Mouse (Mus musculus) neural tube, embryonic 14.5 days (tissue): ENCODE measurements around the gene Gm17657. TPM values are rescaled to one million over a fixed set of nuclear protein-coding genes. Genes with fewer than 3 reads are reported as not detected.
"Not testable (repeated sequence)": the region's sequence is repeated elsewhere in the genome, so short reads cannot be mapped to it uniquely, and the experiment has no call there.

ENCODE experiments used
- ATAC-seq: fragments of 200-750 bp; cut with Nextera tagmentation; 2 replicates; pipeline ENCODE4 v1.8.0; 2017; ENCODE audit warnings: low read depth, mild to moderate bottlenecking, moderate TSS enrichment, moderate library complexity
- H3K27ac ChIP-seq: fragments of 300-500 bp; sonication (generic); 2 replicates; pipeline ENCODE4 v1.5.1; 2014; ENCODE audit warnings: low read depth, mild to moderate bottlenecking, control low read depth, low read length, moderate library complexity, mixed read lengths
- H3K27me3 ChIP-seq: fragments of 300-500 bp; sonication (generic); 2 replicates; pipeline ENCODE4 v1.6.1; 2014; ENCODE audit warnings: low read length; ENCODE audit not compliant: control insufficient read depth, insufficient read depth
- H3K36me3 ChIP-seq: fragments of 300-500 bp; sonication (generic); 2 replicates; pipeline ENCODE4 v1.6.1; 2014; ENCODE audit warnings: low read length, mixed read lengths; ENCODE audit not compliant: control insufficient read depth, insufficient read depth
- H3K4me1 ChIP-seq: fragments of 300-500 bp; sonication (generic); 2 replicates; pipeline ENCODE4 v1.6.1; 2014; ENCODE audit warnings: low read length; ENCODE audit not compliant: control insufficient read depth, insufficient read depth
- H3K4me2 ChIP-seq: fragments of 300-500 bp; sonication (generic); 2 replicates; pipeline ENCODE4 v1.6.1; 2014; ENCODE audit warnings: mild to moderate bottlenecking, low read depth, low read length, control low read depth
- H3K4me3 ChIP-seq: fragments of 300-500 bp; sonication (generic); 2 replicates; pipeline ENCODE4 v1.5.1; 2014; ENCODE audit warnings: low read depth, low read length, control low read depth, mixed read lengths
- H3K9ac ChIP-seq: fragments of 300-500 bp; sonication (generic); replicated peaks from 2 replicates; pipeline ENCODE4 v1.6.1; 2014; ENCODE audit warnings: low read depth, mild to moderate bottlenecking, control low read depth, low read length, mixed read lengths
- H3K9me3 ChIP-seq: fragments of 300-500 bp; sonication (generic); 2 replicates; pipeline ENCODE4 v1.6.1; 2016; ENCODE audit warnings: low read length; ENCODE audit not compliant: control insufficient read depth
- WGBS: fragments of 180-500 bp; shearing (Covaris S2); extraction: QIAGEN DNeasy Blood & Tissue Kit; methylation state at CpG from one replicate; pipeline ENCODE4 v1.1.7; 2014; 5-methylcytosine and 5-hydroxymethylcytosine counted together
- polyA plus RNA-seq: library from polyadenylated mRNA; unstranded; fragments of >200 nt; fragmentation: Nextera tagmentation; extraction: Ambion mirVana; gene quantifications from 2 replicates; pipeline ENCODE4 v1.2.1, GENCODE M21; 2014

Gm17657 gene
- polyA plus RNA-seq, 1 experiment from 2014 or later: not detected

- Histone ChIP-seq H3K4me2 (no peak overlapping the region), H3K4me3 (no peak overlapping the region), H3K27ac (no peak overlapping the region), H3K27me3 (no peaks in the 10 kb centered on the region), H3K4me1 (no peaks in the 10 kb centered on the region), H3K9ac (no peak overlapping the region), H3K9me3 (no peaks in the 10 kb centered on the region), H3K36me3 (no peaks in the 10 kb centered on the region)
- 87% methylated on average over 7 of the region's 7 CpGs for WGBS
- no peak for ATAC-seq
Measured at GRCm38 (mm10) chr17:29500243-29500740, 49.1 kb downstream of the Gm17657 start.

- Histone ChIP-seq H3K4me3 (no peak overlapping the region), H3K9me3 (no peaks in the 10 kb centered on the region), H3K36me3 (peaks cover 3% of the 10 kb centered on the region; the same call in 1 of the 2 replicates), H3K4me1 (no peaks in the 10 kb centered on the region), H3K27ac (no peak overlapping the region), H3K4me2 (no peak overlapping the region), H3K9ac (no peak overlapping the region), H3K27me3 (no peaks in the 10 kb centered on the region)
- ATAC-seq: no peak
- WGBS: 83% methylated on average over 6 of the region's 6 CpGs
Measured at GRCm38 (mm10) chr17:29499511-29499910, 49.9 kb downstream of the Gm17657 start.

- not testable (repeated sequence) for H3K9ac ChIP-seq, H3K4me1 ChIP-seq, ATAC-seq, H3K4me2 ChIP-seq, H3K4me3 ChIP-seq, H3K9me3 ChIP-seq, H3K27ac ChIP-seq, H3K27me3 ChIP-seq, H3K36me3 ChIP-seq
- 95% methylated on average over 2 of the region's 2 CpGs for WGBS
Measured at GRCm38 (mm10) chr17:29498952-29499351, 50.5 kb downstream of the Gm17657 start.

DNA sequence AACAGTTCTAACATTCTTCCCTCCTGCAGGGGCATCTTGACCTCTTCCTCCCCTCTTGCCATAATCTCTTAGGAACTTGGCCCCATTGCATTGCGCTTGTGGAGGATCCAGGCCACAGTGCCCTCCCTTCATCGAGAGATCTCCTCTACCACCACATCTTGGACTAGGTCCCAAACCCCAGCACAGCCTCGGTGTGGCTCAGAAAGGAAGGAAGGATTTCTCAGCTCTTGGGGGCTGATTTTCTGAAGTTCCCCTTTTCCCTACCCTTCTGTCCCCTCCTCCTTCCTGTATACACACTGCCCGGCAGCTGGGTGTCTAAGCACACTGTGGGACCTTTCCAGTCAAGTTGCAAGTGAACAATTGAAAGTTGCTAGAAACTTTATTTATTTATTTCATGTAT lies 51.4 kb downstream of the Gm17657 start:
- Histone ChIP-seq H3K36me3 (peaks cover 7% of the 10 kb centered on the region; the same call in 1 of the 2 replicates), H3K4me3 (no peak overlapping the region), H3K4me2 (no peak overlapping the region), H3K27me3 (no peaks in the 10 kb centered on the region), H3K9ac (no peak overlapping the region), H3K27ac (no peak overlapping the region), H3K9me3 (no peaks in the 10 kb centered on the region), H3K4me1 (peaks cover 5% of the 10 kb centered on the region; the same call in 1 of the 2 replicates)
- 58% methylated on average over 4 of the region's 4 CpGs for WGBS
- no peak for ATAC-seq

DNA sequence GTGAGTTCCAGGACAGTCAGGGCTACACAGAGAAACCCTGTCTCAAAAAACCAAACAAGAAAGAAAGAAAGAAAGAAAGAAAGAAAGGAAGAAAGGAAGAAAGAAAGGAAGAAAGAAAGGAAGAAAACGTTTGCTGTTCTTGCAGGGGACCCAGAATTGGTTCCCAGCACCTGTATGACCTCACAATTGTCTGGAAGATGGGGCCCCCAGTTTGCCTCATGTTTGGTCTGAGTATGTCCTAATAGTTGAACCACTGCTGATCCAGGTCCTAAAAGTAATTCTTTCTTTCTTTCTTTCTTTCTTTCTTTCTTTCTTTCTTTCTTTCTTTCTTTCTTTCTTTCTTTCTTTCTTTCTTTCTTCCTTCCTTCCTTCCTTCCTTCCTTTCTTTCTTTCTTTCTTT lies 52.0 kb downstream of the Gm17657 start:
- not testable (repeated sequence) for H3K4me1 ChIP-seq, H3K4me2 ChIP-seq, H3K9ac ChIP-seq, ATAC-seq, H3K27ac ChIP-seq, H3K36me3 ChIP-seq, H3K4me3 ChIP-seq, H3K27me3 ChIP-seq, H3K9me3 ChIP-seq
- 80% methylated on average over 1 of the region's 1 CpGs for WGBS

DNA sequence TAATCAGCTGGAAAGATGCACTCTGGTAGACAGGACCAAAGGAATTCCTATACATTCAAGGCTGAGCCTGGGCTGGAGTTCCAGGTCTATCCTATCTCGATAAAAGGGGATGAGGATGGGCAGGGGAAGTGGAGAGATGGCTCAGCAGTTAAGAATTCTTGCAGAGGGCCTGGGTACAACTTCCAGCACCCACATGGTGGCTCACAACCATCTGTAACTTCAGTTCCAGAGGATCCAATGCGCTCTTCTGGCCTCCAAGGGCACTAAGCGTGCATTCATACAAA lies 52.4 kb downstream of the Gm17657 start:
- Histone ChIP-seq H3K4me2 (no peak overlapping the region), H3K27me3 (no peaks in the 10 kb centered on the region), H3K9ac (no peak overlapping the region), H3K36me3 (peaks cover 7% of the 10 kb centered on the region; the same call in 1 of the 2 replicates), H3K9me3 (no peaks in the 10 kb centered on the region), H3K27ac (no peak overlapping the region), H3K4me1 (peaks cover 7% of the 10 kb centered on the region; the same call in 1 of the 2 replicates), H3K4me3 (no peak overlapping the region)
- WGBS: 87% methylated on average over 3 of the region's 3 CpGs
- no peak for ATAC-seq

DNA sequence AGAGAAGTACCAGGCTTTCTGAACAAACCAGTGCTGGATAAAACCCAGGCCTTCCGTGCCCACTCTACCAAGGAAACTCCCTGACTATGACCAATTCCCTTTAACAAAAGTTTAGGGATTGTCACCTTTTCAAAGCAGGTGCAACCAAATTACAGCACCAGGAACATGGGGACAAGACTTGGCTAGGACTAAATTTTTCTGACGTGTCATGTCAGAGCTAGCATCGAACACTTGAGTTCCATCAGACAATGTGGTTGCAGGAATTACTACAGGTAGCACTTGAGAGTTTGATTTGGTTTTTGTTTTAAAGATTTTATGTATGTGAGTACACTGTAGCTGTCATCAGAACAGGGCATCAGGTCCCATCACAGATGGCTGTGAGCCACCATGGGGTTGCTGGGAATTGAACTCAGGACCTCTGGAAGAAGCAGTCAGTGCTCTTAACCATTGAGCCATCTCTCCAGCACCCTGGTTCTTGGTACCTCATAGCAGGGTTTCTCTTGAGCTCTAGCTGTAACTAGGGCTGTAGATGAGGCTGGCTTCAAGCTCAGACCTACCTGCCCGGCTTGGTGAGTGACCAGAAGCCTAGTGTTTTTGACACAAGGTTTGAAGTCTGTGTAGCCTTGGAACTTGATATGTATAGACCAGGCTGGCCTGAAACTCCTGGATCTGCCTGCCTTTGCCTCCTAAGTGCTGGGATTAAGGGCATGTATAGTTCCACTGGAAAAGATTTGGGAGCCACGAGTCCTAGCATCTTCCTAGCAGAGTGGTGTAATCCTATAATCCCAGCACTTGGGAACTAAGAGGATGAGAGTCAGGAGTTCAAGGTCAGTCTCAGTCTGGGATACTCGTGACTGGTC lies 53.0 kb downstream of the Gm17657 start:
- no peak for ATAC-seq
- no peak overlapping the region for H3K27ac ChIP-seq
- no peak overlapping the region for H3K4me3 ChIP-seq
- WGBS: 83% methylated on average over 6 of the region's 6 CpGs
- no peak overlapping the region for H3K9ac ChIP-seq
- H3K36me3 ChIP-seq: peaks cover 7% of the 10 kb centered on the region; the same call in 1 of the 2 replicates
- H3K4me2 ChIP-seq: no peak overlapping the region
- H3K27me3 ChIP-seq: no peaks in the 10 kb centered on the region
- peaks cover 7% of the 10 kb centered on the region; the same call in 1 of the 2 replicates for H3K4me1 ChIP-seq
- no peaks in the 10 kb centered on the region for H3K9me3 ChIP-seq

DNA sequence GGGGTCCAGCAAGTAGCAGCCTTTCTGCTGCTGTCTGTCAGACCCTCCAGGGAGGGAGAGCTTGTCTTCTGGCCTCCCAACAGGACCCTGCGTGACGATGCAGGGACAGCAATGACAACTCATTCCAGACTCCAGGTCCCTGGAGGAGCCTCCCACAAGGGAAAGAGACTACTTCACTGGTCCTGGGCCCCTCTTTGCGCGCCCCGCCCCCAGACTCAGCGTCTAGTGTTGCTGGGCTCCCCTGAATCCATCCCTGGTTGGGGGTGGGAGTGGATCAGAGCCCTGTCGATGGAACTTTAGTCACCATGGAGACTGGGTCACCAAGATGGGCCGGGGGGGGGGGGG lies 54.7 kb downstream of the Gm17657 start:
- 59% methylated on average over 7 of the region's 8 CpGs for WGBS
- H3K4me3 ChIP-seq: no peak overlapping the region
- peaks cover 7% of the 10 kb centered on the region; the same call in 1 of the 2 replicates for H3K4me1 ChIP-seq
- H3K9me3 ChIP-seq: no peaks in the 10 kb centered on the region
- H3K36me3 ChIP-seq: peaks cover 7% of the 10 kb centered on the region; the same call in 1 of the 2 replicates
- ATAC-seq: no peak
- H3K27me3 ChIP-seq: no peaks in the 10 kb centered on the region; the same call in 1 of the 2 replicates
- H3K4me2 ChIP-seq: no peak overlapping the region
- H3K27ac ChIP-seq: no peak overlapping the region
- no peak overlapping the region for H3K9ac ChIP-seq

DNA sequence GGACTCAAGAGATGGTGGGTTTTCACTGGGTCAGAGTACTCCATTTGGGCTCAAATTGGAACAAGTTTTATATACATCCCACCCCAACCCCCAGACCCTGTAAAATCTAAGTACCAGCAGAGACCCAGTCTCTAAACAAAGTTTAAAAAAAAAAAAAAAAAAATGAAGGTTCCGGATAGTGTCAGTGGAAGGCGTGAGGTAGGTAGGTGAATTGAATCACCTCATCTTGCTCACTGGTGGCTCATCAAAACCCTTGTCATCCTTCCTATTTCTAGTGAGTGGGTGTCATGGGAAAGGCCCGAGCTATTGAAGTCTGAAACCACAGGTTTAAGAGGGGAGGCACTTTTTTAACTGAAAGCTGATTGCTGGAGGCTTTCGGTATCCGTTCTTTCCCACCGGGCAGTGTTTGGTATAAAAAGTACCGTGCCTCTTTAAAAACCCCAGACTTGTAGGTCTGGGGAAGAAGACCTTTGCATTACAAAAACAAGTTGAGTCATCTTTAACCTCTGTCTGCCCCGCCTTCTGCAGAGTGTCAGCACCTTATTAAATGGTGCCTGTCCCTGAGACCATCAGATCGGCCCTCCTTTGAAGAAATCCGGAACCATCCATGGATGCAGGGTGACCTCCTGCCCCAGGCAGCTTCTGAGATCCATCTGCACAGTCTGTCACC lies 55.2 kb downstream of the Gm17657 start:
- peaks cover 7% of the 10 kb centered on the region; the same call in 1 of the 2 replicates for H3K36me3 ChIP-seq
- WGBS: 76% methylated on average over 10 of the region's 10 CpGs
- no peak overlapping the region for H3K27ac ChIP-seq
- no peak overlapping the region for H3K4me3 ChIP-seq
- H3K9me3 ChIP-seq: no peaks in the 10 kb centered on the region
- H3K4me2 ChIP-seq: no peak overlapping the region
- H3K27me3 ChIP-seq: no peaks in the 10 kb centered on the region; the same call in 1 of the 2 replicates
- H3K9ac ChIP-seq: no peak overlapping the region
- peaks cover 8% of the 10 kb centered on the region for H3K4me1 ChIP-seq
- no peak for ATAC-seq
